Mouse (Mus musculus) heart, adult 18-20 months (tissue): ENCODE measurements around the gene Rfxank. TPM values are rescaled to one million over a fixed set of nuclear protein-coding genes. Genes with fewer than 3 reads are reported as not detected.

Experiments used
- DNase-seq, 2 experiments: peaks; one replicate each; pipeline ENCODE4 v3.0.0; 2021 to 2022; ENCODE audit warnings: mixed read lengths in 1 of 2
- total RNA-seq, 2 experiments: library from RNA; stranded (reverse); gene quantifications; 2 replicates each; pipeline ENCODE4 v1.2.3; 2021

Rfxank gene
- total RNA-seq, 2 experiments from 2014 or later = 19.8 to 19.9 TPM

GRCm38 (mm10) chr8:70150158-70150557 lies 11.2 kb upstream of the Rfxank start:
- no peak for DNase-seq

- DNase-seq = no peak
Observed at GRCm38 (mm10) chr8:70147678-70148607, 9.0 kb upstream of the Rfxank start.

- no peak for DNase-seq
Observed at GRCm38 (mm10) chr8:70139981-70140380, 1.0 kb upstream of the Rfxank start.

GRCm38 (mm10) chr8:70137890-70138289 lies 1.1 kb downstream of the Rfxank start:
- DNase-seq = no peak

GRCm38 (mm10) chr8:70136591-70136990 lies 2.4 kb downstream of the Rfxank start:
- no peak for DNase-seq

GRCm38 (mm10) chr8:70134931-70135330 lies 4.0 kb downstream of the Rfxank start:
- DNase-seq = peak in 1 of 2 experiments; percentile 22

GRCm38 (mm10) chr8:70134086-70134485 lies 4.9 kb downstream of the Rfxank start:
- no peak for DNase-seq

GRCm38 (mm10) chr8:70131166-70131883 lies 7.6 kb downstream of the Rfxank start, which contains the start of gene Nr2c2ap:
Gene Nr2c2ap (plus strand): TSS chr8:70131333.
- DNase-seq = peak; percentile 89 to 90

GRCm38 (mm10) chr8:70130066-70130465 lies 8.9 kb downstream of the Rfxank start:
- DNase-seq = no peak

GRCm38 (mm10) chr8:70129309-70129952 lies 9.5 kb downstream of the Rfxank start:
- peak; percentile 41 to 72 for DNase-seq

- peak; percentile 83 to 86 for DNase-seq
Observed at GRCm38 (mm10) chr8:70128435-70128834, 10.5 kb downstream of the Rfxank start.

- no peak for DNase-seq
Observed at GRCm38 (mm10) chr8:70124992-70125391, 14.0 kb downstream of the Rfxank start.

- no peak for DNase-seq
Observed at GRCm38 (mm10) chr8:70122863-70123262, 16.1 kb downstream of the Rfxank start.

- DNase-seq = peak in 1 of 2 experiments; percentile 24
Observed at GRCm38 (mm10) chr8:70120667-70121066, 18.3 kb downstream of the Rfxank start, which contains the start of gene Ncan. Gene Ncan (minus strand): TSS chr8:70120873.

GRCm38 (mm10) chr8:70118726-70119700 lies 19.9 kb downstream of the Rfxank start:
- no peak for DNase-seq

GRCm38 (mm10) chr8:70117611-70118010 lies 21.3 kb downstream of the Rfxank start:
- no peak for DNase-seq

- no peak for DNase-seq
Observed at GRCm38 (mm10) chr8:70114892-70115291, 24.1 kb downstream of the Rfxank start.

GRCm38 (mm10) chr8:70114488-70114887 lies 24.5 kb downstream of the Rfxank start:
- no peak for DNase-seq

- DNase-seq = no peak
Observed at GRCm38 (mm10) chr8:70112401-70113016, 26.4 kb downstream of the Rfxank start.

- DNase-seq = no peak
Observed at GRCm38 (mm10) chr8:70111192-70111795, 27.7 kb downstream of the Rfxank start.
